Mouse (Mus musculus) regulatory T cell (primary cell): ENCODE data around the gene Nudt8.

Experiments used
- in situ Hi-C: fragments of 300-600 bp; cut with MboI, MseI; formaldehyde crosslinking; loops from one replicate; pipeline ENCODE4 v1.15.1; 2025; ENCODE audit warnings: high pct_unique_total_duplicates

Gene Nudt8

GRCm38 (mm10) chr19:3986334-3986733 is 14.0 kb upstream of the Nudt8 start, which contains the start of gene Acy3:
TSS of gene Acy3 (plus strand) at chr19:3986570.
- in situ Hi-C loops = no loop called here

- in situ Hi-C loops = no loop called here
Measured at GRCm38 (mm10) chr19:3988066-3988465, 12.3 kb upstream of the Nudt8 start.

DNA sequence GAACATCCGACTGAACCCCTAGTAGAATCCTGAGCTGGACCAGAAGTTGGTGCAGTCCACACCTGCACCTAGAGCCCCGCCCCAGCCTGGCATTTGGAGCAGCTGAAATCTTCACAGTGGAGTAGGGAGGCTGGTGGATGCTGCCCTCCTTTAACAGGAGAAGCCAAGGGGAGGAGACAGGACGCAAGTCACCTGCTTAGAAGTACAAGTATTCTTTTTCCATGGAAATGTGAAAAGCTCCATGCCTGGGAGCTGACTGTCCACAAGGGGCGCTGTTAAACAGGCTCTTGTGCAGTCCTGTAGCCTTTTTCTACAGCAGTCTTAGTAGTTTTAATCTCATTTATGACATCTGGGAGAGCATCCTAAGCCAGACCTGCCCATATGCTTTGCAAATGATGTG is 11.6 kb upstream of the Nudt8 start:
- in situ Hi-C loops = no loop called here

DNA sequence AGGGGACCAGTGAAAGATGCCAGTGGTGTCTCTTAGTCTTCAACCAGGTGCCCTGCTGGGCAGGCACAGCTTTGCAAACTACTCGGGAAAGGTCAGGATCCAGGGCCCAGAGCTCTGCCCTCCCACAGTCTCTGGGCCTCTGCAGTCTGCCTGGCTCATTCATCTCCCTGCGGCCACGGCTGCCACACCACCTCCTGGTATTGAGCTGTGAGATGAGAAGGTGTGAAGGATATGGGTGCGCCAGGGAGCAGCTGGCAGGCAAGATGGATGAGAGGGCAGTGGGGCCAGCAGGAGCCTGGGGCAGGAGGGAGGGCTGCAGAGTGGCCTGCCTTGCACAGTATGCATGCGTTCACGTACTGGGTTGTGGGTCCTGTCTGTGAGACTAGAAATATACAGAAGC is 9.6 kb upstream of the Nudt8 start:
- in situ Hi-C loops = no loop called here

GRCm38 (mm10) chr19:3991562-3991961 is 8.8 kb upstream of the Nudt8 start:
- in situ Hi-C loops = no loop called here

DNA sequence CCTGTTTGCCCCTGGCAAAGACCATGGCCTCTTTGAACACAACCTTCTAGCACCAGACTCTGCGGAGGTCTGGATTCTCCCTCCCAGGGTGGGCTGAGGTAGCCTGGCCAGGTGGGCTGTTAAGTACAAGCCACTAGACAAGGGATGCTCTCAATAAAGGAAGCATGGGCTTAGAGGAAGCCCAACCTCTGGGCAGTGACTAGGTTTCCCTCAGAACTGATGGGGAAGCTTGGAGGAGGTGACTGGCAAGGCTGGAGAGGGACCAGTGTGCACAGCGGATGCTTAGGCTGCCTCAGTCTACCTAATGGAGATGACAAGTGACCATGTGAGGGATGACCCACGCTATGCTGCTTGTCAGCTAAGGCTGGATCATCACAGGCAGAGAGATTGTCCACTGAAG is 8.4 kb upstream of the Nudt8 start:
- in situ Hi-C loops = no loop called here

GRCm38 (mm10) chr19:3992416-3992815 is 8.0 kb upstream of the Nudt8 start, which contains the start of gene Tbx10:
TSS of gene Tbx10 (plus strand) at chr19:3992752.
- in situ Hi-C loops = no loop called here

DNA sequence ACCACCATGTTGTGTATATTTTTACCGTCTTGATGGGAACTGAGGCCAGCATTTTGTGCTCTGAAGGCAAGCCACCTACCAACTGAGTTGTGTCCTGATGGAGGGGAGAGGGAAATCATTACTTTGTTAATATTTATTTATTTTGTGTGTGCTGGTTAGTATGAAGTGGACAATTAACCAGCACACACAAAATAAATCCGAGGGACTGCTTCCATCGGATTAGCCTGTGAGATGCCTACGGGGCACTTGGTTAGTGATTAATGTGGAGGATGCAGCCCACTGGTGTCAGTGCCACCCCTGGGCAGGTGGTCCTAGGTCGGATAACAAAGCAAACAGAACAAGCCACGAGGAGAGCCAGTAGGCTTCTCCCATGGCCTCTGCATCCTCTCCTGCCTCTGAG is 5.4 kb upstream of the Nudt8 start:
- in situ Hi-C loops = no loop called here

- in situ Hi-C loops = no loop called here
Measured at GRCm38 (mm10) chr19:3995505-3995904, 4.9 kb upstream of the Nudt8 start.

- in situ Hi-C loops = no loop called here
Measured at GRCm38 (mm10) chr19:3996106-3996505, 4.3 kb upstream of the Nudt8 start.

DNA sequence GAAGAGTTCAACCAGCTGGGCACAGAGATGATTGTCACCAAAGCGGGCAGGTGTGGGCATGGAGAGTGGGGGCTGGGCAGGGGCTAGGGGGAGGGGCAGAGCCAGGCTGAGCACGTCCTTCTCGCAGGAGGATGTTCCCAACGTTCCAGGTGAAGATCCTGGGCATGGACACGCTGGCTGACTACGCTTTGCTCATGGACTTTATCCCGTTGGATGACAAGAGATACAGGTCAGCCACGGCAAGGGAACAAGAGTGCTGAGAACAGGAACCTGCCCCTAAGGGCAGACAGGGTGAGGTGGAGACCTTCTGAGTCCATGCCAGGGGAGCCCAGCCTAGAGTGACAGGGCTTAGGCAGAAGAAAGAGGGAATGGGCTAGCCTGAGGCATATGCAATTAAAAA is 3.6 kb upstream of the Nudt8 start:
- in situ Hi-C loops = no loop called here

- in situ Hi-C loops = no loop called here
Measured at GRCm38 (mm10) chr19:3997231-3997630, 3.1 kb upstream of the Nudt8 start.

GRCm38 (mm10) chr19:3998335-3998734 is 2.0 kb upstream of the Nudt8 start:
- in situ Hi-C loops = no loop called here

DNA sequence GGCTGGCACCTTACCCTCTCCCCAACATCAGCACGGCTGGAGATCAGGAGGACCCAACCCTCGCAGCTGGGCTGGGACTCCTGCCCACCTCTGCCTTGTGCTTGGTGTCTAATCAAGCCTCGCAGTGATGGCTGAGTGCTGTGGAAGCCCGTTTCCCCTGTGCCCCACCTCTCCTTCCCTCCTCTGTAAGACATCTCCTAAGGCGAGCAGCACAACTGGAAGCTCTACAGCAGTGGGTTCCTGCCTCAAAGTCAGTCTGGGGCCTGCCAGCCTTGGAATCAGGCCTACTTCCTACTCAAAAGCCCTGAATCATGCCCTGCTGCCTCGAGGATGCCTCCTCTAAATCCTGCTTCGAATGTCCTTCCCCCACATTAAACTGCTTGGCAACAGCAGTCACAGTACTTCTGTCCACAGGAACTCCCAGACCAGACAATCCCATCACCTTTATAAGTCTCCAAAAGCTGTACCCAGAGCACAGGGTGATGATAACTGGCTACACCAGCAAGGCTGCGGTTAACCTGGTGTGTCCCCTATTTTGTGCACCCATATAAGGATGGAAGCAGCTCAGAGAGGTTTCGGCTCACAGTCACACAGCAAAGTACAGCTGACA is 1.2 kb upstream of the Nudt8 start:
- in situ Hi-C loops = no loop called here

GRCm38 (mm10) chr19:4000949-4001525 is 657 bp downstream of the Nudt8 start:
- in situ Hi-C loops = no loop called here

GRCm38 (mm10) chr19:4001752-4002151 is 1.4 kb downstream of the Nudt8 start:
- in situ Hi-C loops = no loop called here

- in situ Hi-C loops = no loop called here
Measured at GRCm38 (mm10) chr19:4003112-4003511, 2.7 kb downstream of the Nudt8 start, which contains the start of gene Doc2g. TSS of gene Doc2g (plus strand) at chr19:4003313.

- in situ Hi-C loops = no loop called here
Measured at GRCm38 (mm10) chr19:4003641-4004040, 3.3 kb downstream of the Nudt8 start.

DNA sequence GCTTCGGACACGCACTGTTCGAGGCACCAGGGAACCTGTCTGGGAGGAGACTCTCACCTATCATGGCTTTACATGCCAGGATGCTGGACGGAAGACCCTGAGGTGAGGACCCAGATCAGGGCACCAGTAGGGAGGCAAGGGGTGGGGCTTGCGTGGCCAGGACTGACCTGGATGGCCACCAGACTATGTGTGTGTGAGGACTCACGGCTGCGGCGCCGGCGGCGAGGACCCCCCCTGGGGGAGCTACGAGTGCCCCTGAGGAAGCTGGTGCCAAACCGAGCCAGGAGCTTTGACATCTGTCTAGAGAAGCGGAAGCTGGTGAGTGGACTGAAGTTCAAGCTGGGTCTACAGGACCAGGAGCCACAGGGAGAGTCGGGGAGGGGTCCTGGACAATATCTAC is 4.0 kb downstream of the Nudt8 start:
- in situ Hi-C loops = no loop called here

- in situ Hi-C loops = no loop called here
Measured at GRCm38 (mm10) chr19:4005091-4005490, 4.7 kb downstream of the Nudt8 start.

GRCm38 (mm10) chr19:4005971-4006370 is 5.6 kb downstream of the Nudt8 start:
- in situ Hi-C loops = no loop called here

DNA sequence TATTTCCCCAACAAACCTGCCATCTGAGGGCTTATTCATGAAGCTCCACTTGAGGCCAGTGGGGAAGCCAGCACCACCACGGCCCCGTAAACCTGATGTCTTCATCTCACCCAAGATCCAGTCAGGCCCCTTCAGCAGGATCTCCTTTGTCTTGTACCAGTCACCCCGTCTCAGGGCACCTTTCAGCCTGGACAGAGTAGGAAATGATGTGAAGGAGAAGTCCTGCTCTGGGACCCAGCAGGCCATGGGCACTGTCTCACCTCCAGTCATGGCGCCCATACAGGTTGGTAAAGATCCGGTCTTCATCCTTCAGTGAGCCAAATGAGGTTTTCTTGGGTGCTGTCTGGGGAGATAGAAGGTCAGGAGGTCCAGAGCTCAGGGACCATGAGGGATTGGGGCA is 10.7 kb downstream of the Nudt8 start:
- in situ Hi-C loops = no loop called here

- in situ Hi-C loops = no loop called here
Measured at GRCm38 (mm10) chr19:4012432-4013022, 12.1 kb downstream of the Nudt8 start, which contains the start of gene Ndufv1. TSS of gene Ndufv1 (minus strand) at chr19:4012806.
